Mouse (Mus musculus) ES-Bruce4 (cell line): Measurements from ENCODE around the gene H2-Q2. TPM values are rescaled to one million over a fixed set of nuclear protein-coding genes. Genes with fewer than 3 reads are reported as not detected.
"Not testable (repeated sequence)": the region's sequence is repeated elsewhere in the genome, so short reads cannot be mapped to it uniquely, and the experiment has no call there.

ENCODE experiments used
- H3K27ac ChIP-seq: 2 replicates; pipeline ENCODE4 v1.5.1; 2012; ENCODE audit warnings: low read length, inconsistent platforms; ENCODE audit not compliant: insufficient read depth
- H3K27me3 ChIP-seq: 2 replicates; pipeline ENCODE4 v1.6.1; 2012; ENCODE audit warnings: mild to moderate bottlenecking, low read length, inconsistent platforms; ENCODE audit not compliant: control insufficient read depth, poor library complexity, insufficient read depth, severe bottlenecking
- H3K36me3 ChIP-seq: 2 replicates; pipeline ENCODE4 v1.6.1; 2012; ENCODE audit warnings: inconsistent platforms, mild to moderate bottlenecking, low read length, moderate library complexity; ENCODE audit not compliant: control insufficient read depth, poor library complexity, insufficient read depth, severe bottlenecking
- H3K4me1 ChIP-seq: one replicate; pipeline ENCODE4 v1.8.1; 2011; ENCODE audit warnings: low read length; ENCODE audit not compliant: control insufficient read depth, insufficient read depth
- H3K4me3 ChIP-seq: 2 replicates; pipeline ENCODE4 v1.5.1; 2011; ENCODE audit warnings: low read depth, mild to moderate bottlenecking, low read length
- H3K9ac ChIP-seq: 2 replicates; pipeline ENCODE4 v1.6.1; 2012; ENCODE audit warnings: low read depth, mild to moderate bottlenecking, inconsistent platforms; ENCODE audit not compliant: poor library complexity, severe bottlenecking
- H3K9me3 ChIP-seq: replicated peaks from 2 replicates; pipeline ENCODE4 v1.6.1; 2012; ENCODE audit warnings: mild to moderate bottlenecking, low read length, inconsistent platforms; ENCODE audit not compliant: control insufficient read depth, poor library complexity, insufficient read depth, severe bottlenecking
- CTCF ChIP-seq: IDR thresholded peaks from one replicate; pipeline ENCODE4 v1.8.1; 2011; ENCODE audit warnings: low read depth, low read length
- EP300 ChIP-seq: IDR thresholded peaks from 2 replicates; pipeline ENCODE4 v1.6.1; 2011; ENCODE audit warnings: low read depth, low read length; ENCODE audit not compliant: insufficient read depth
- POLR2A ChIP-seq: IDR thresholded peaks from one replicate; pipeline ENCODE4 v1.8.1; 2011; ENCODE audit warnings: low read length; ENCODE audit not compliant: insufficient read depth
- polyA plus RNA-seq: library from polyadenylated mRNA; stranded (reverse); fragments of >200 nt; gene quantifications from 2 replicates; pipeline ENCODE4 v1.2.4, GENCODE M21; 2011; ENCODE audit warnings: low read depth; ENCODE audit not compliant: missing spikeins, insufficient read depth, insufficient read length

The H2-Q2 gene
- polyA plus RNA-seq, 1 experiment: 5.8 TPM

DNA sequence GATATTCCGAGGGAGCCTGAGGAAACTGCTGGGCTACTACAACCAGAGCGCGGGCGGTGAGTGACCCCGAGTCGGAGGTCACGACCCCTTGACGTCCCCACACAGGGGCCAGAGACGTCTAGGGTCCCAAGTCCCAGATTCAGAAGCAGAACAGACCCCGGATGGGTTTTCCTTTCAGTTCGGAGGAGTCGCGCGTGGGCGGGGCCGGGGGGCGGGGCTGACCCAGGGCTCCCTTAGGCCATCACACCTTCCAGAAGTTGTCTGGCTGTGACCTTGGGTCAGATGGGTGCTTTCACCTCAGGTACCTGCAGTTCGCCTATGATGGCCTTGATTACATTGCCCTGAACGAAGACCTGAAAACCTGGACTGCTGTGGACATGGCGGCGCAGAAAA, 17.4 kb downstream of the H2-Q2 start:
- H3K9ac ChIP-seq: peak overlapping the region; percentile 45
- no peaks in the 10 kb centered on the region for H3K36me3 ChIP-seq
- H3K4me3 ChIP-seq: peak overlapping the region; percentile 61
- peaks cover 7% of the 10 kb centered on the region for H3K9me3 ChIP-seq
- no peak for TF ChIP-seq POLR2A
- TF ChIP-seq EP300: no peak
- no peak for TF ChIP-seq CTCF
- H3K27ac ChIP-seq: no peak overlapping the region
- no peaks in the 10 kb centered on the region; the same call in 1 of the 2 replicates for H3K27me3 ChIP-seq
- H3K4me1 ChIP-seq: no peaks in the 10 kb centered on the region

DNA sequence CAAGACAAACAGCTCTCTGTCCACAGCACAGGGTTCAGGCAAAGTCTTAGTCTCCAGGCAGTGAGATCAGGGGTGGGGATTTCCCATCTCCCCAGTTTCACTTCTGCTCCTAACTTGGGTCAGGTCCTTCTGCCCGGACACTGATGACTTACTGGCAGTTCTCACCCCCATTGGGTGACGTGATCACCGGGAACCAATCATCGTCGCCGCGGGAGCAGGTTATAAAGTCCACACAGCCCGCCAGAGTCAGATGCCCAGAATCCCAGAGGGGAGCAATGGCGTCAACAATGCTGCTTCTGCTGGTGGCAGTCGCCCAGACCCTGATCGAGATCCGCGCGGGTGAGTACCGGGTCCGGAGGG, 37.3 kb downstream of the H2-Q2 start, which contains the start of gene H2-Q4:
H2-Q4 (plus strand) TSS at position 249 of the 360 bp plus-strand sequence.
- Histone ChIP-seq H3K27me3 (0 out of 2 replicates have a peak, but pooled peaks cover 3% of the 10 kb centered on the region), H3K4me3 (peak within 1 kb of the TSS; percentile 84), H3K9me3 (peaks cover 12% of the 10 kb centered on the region), H3K4me1 (no peaks in the 10 kb centered on the region), H3K9ac (peak within 1 kb of the TSS; percentile 63), H3K36me3 (no peaks in the 10 kb centered on the region), H3K27ac (no peak within 1 kb of the TSS)
- TF ChIP-seq POLR2A (peak; percentile 65), CTCF (no peak), EP300 (no peak)

DNA sequence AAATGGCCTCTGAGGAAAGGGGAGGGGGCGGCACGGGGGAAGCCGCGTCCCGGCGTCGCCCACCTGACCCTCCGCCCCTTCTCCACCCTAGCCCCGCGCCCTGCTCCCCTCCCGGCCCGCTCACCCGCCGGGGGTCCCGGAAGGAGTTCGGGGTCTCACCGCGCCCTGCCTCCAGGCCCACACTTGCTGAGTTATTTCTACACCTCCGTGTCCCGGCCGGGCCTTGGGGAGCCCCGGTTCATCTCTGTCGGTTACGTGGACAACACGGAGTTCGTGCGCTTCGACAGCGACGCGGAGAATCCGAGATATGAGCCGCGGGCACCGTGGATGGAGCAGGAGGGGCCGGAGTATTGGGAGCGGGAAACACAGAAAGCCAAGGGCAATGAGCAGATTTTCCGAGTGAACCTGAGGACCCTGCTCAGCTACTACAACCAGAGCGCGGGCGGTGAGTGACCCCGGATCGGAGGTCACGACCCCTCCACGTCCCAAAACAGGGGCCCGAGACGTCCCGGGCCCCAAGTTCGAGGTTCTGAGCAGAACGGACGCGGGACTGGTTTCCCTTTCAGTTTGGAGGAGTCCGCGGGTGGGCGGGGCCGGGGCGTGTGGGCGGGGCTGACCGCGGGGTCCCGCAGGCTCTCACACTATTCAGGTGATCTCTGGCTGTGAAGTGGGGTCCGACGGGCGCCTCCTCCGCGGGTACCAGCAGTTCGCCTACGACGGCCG, 37.8 kb downstream of the H2-Q2 start:
- H3K4me1 ChIP-seq: no peaks in the 10 kb centered on the region
- H3K27me3 ChIP-seq: 0 out of 2 replicates have a peak, but pooled peaks cover 3% of the 10 kb centered on the region
- no peak for TF ChIP-seq CTCF
- no peak for TF ChIP-seq POLR2A
- no peak for TF ChIP-seq EP300
- H3K9me3 ChIP-seq: peaks cover 8% of the 10 kb centered on the region
- H3K9ac ChIP-seq: peak overlapping the region; percentile 63
- H3K27ac ChIP-seq: no peak overlapping the region
- peak overlapping the region; percentile 84 for H3K4me3 ChIP-seq
- no peaks in the 10 kb centered on the region for H3K36me3 ChIP-seq

DNA sequence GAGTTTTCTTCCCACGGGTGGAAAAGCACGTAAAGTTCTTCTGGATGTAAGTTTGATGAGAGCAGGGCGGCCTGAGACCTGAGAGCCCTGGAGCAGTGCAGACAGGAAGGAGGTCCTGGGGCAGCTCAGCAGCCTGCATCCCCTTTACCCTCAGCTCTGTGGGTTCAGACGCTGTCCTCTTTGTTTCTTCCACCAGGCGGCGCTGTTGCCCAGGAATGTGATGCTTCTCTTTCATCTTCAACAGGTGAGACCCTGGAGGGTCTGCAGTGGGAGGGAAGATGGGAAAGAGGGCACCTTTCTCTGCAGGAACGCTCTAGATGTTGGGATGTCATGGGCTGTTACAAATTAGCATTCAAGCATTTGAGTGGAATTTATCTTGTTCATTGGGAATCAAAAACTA, 47.8 kb downstream of the H2-Q2 start:
- not testable (repeated sequence) for H3K27ac ChIP-seq, H3K36me3 ChIP-seq
- TF ChIP-seq CTCF: peak; percentile 54

DNA sequence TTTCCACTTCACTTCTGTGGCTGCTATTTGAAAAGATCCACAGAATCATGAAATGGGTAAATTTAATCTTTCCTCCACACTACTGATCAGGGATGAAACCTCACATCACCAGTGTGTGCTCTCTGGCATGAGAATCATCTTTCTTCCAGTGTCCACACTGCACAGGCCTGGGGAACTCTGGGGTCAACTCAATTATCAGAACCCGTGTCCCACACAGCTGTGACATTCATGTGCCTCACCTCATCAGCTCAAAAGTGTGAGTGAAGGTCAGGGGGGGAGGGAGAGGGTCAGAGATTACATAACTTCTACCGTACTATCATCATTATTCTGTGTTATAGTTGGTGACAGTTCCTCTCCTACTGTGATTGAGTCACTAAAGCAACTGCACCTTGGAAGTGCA, 50.6 kb downstream of the H2-Q2 start:
- not testable (repeated sequence) for H3K9ac ChIP-seq, H3K27ac ChIP-seq, H3K9me3 ChIP-seq, H3K4me1 ChIP-seq, H3K27me3 ChIP-seq, H3K36me3 ChIP-seq, H3K4me3 ChIP-seq

More for the DNA sequence above, 47.8 kb downstream of the H2-Q2 start:
- H3K27me3 ChIP-seq, H3K4me1 ChIP-seq, H3K4me3 ChIP-seq, H3K9me3 ChIP-seq, H3K9ac ChIP-seq: not testable (repeated sequence)

DNA sequence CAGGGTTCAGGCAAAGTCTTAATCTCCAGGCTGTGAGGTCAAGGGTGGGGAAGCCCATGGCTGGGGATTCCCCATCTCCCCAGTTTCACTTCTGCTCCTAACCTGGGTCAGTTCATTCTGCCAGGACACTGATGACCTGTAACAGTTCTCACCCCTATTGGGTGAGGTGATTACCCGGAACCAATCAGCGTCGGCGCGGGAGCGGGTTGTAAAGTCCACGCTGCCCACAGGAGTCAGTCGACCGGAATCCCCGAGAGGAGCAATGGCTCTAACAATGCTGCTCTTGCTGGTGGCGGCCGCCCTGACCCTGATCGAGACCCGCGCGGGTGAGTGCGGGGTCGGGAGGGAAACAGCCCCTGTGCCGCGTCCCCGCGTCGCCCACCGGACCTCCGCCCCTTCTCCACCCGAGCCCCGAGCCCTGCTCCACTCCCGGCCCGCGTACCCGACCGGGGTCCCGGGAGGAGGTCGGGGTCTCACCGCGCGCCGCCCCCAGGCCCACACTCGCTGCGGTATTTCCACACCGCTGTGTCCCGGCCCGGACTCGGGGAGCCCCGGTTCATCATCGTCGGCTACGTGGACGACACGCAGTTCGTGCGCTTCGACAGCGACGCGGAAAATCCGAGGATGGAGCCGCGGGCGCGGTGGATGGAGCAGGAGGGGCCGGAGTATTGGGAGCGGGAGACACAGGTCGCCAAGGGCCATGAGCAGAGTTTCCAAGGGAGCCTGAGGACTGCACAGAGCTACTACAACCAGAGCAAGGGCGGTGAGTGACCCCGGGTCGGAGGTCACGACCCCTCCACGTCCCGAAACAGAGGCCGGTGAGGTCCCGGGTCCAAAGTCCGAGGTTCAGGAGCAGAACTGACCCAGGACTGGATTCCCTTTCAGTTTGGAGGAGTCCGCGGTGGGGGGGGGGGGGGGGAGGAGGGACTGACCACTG, 52.1 kb downstream of the H2-Q2 start:
- Histone ChIP-seq H3K4me3 (peak overlapping the region; percentile 71), H3K9ac (peak overlapping the region; percentile 41; the same call in 1 of the 2 replicates)
- H3K9me3 ChIP-seq, H3K27ac ChIP-seq, H3K4me1 ChIP-seq, H3K27me3 ChIP-seq, H3K36me3 ChIP-seq: not testable (repeated sequence)

Other genes starting within 250 kb of the H2-Q2 start
- gene Ly6g5c, start 234.0 kb upstream of the H2-Q2 start, polyA plus RNA-seq: not detected in 2 replicates
- gene Ly6g5b, start 226.8 kb upstream of the H2-Q2 start, polyA plus RNA-seq: not detected in 2 replicates
- gene Gpank1, start 220.8 kb upstream of the H2-Q2 start, polyA plus RNA-seq: 18.9 and 19.1 TPM in 2 replicates
- gene Csnk2b, start 220.2 kb upstream of the H2-Q2 start, polyA plus RNA-seq: 146 and 173 TPM in 2 replicates
- 4.3 and 8.1 TPM in 2 replicates for gene D17H6S53E, start 215.9 kb upstream of the H2-Q2 start, polyA plus RNA-seq
- gene Apom, start 210.2 kb upstream of the H2-Q2 start, polyA plus RNA-seq: not detected in 2 replicates
- gene Bag6, start 207.1 kb upstream of the H2-Q2 start, polyA plus RNA-seq: 231 and 262 TPM in 2 replicates
- gene Prrc2a, start 177.3 kb upstream of the H2-Q2 start, polyA plus RNA-seq: 236 and 256 TPM in 2 replicates
- gene Aif1, start 166.2 kb upstream of the H2-Q2 start, polyA plus RNA-seq: 2.1 TPM in 1 of 2 replicates, not detected in the other
- gene Lst1, start 153.8 kb upstream of the H2-Q2 start, polyA plus RNA-seq: 2.3 and 2.5 TPM in 2 replicates
- 10.7 and 14.2 TPM in 2 replicates for gene Ltb, start 147.8 kb upstream of the H2-Q2 start, polyA plus RNA-seq
- not detected in 2 replicates for gene Tnf, start 140.2 kb upstream of the H2-Q2 start, polyA plus RNA-seq
- 0.64 TPM in 1 of 2 replicates, not detected in the other for gene Lta, start 136.9 kb upstream of the H2-Q2 start, polyA plus RNA-seq
- gene Gm16181, start 121.4 kb upstream of the H2-Q2 start, polyA plus RNA-seq: not detected in 2 replicates
- 2.3 and 4.2 TPM in 2 replicates for gene Atp6v1g2, start 108.6 kb upstream of the H2-Q2 start, polyA plus RNA-seq
- gene Nfkbil1, start 106.5 kb upstream of the H2-Q2 start, polyA plus RNA-seq: 7.9 and 12.5 TPM in 2 replicates
- gene Ddx39b, start 100.5 kb upstream of the H2-Q2 start, polyA plus RNA-seq: 245 and 258 TPM in 2 replicates
- gene H2-D1, start 79.5 kb upstream of the H2-Q2 start, polyA plus RNA-seq: 19.8 and 23.1 TPM in 2 replicates
- not detected in 2 replicates for gene H2-Q1, start 21.8 kb upstream of the H2-Q2 start, polyA plus RNA-seq
- gene H2-Q4, start 37.4 kb downstream of the H2-Q2 start, polyA plus RNA-seq: 10.0 and 11.6 TPM in 2 replicates
- 2.1 and 2.2 TPM in 2 replicates for gene H2-Q6, start 82.6 kb downstream of the H2-Q2 start, polyA plus RNA-seq
- 4.9 and 5.0 TPM in 2 replicates for gene H2-Q7, start 96.9 kb downstream of the H2-Q2 start, polyA plus RNA-seq
- 0.68 and 2.0 TPM in 2 replicates for gene H2-Q10, start 127.8 kb downstream of the H2-Q2 start, polyA plus RNA-seq
- 397 and 429 TPM in 2 replicates for gene Pou5f1, start 163.8 kb downstream of the H2-Q2 start, polyA plus RNA-seq
- gene Tcf19, start 174.6 kb downstream of the H2-Q2 start, polyA plus RNA-seq: 4.0 and 5.2 TPM in 2 replicates
- gene Cchcr1, start 174.9 kb downstream of the H2-Q2 start, polyA plus RNA-seq: 13.4 and 15.3 TPM in 2 replicates
- gene Psors1c2, start 191.0 kb downstream of the H2-Q2 start, polyA plus RNA-seq: 4.6 and 7.0 TPM in 2 replicates
- gene Cdsn, start 209.9 kb downstream of the H2-Q2 start, polyA plus RNA-seq: 0.33 TPM in 1 of 2 replicates, not detected in the other
- gene 2300002M23Rik, start 225.2 kb downstream of the H2-Q2 start, polyA plus RNA-seq: 0.46 TPM in 1 of 2 replicates, not detected in the other